Mouse (Mus musculus) stomach, embryonic 14.5 days (tissue): Measurements from ENCODE around the gene Dock10. TPM values are rescaled to one million over a fixed set of nuclear protein-coding genes. Genes with fewer than 3 reads are reported as not detected.

Experiments
- ATAC-seq: fragments of 200-750 bp; cut with Nextera tagmentation; 2 replicates; pipeline ENCODE4 v1.8.0; 2017; ENCODE audit warnings: low read depth, moderate TSS enrichment; ENCODE audit not compliant: insufficient number of reproducible peaks, insufficient read depth, low FRiP score
- H3K27ac ChIP-seq: fragments of 300-500 bp; sonication (generic); 2 replicates; pipeline ENCODE4 v1.5.1; 2014; ENCODE audit warnings: mild to moderate bottlenecking, low read length, moderate library complexity, mixed read lengths
- H3K27me3 ChIP-seq: fragments of 300-500 bp; sonication (generic); 2 replicates; pipeline ENCODE4 v1.6.1; 2014; ENCODE audit warnings: low read length, control low read depth, mixed read lengths; ENCODE audit not compliant: control insufficient read depth, insufficient read depth
- H3K36me3 ChIP-seq: fragments of 300-500 bp; sonication (generic); 2 replicates; pipeline ENCODE4 v1.6.1; 2014; ENCODE audit warnings: mild to moderate bottlenecking, control low read depth, low read length, moderate library complexity, mixed read lengths; ENCODE audit not compliant: control insufficient read depth, insufficient read depth
- H3K4me1 ChIP-seq: fragments of 300-500 bp; sonication (generic); 2 replicates; pipeline ENCODE4 v1.6.1; 2014; ENCODE audit warnings: low read length, control low read depth, mixed read lengths; ENCODE audit not compliant: control insufficient read depth, insufficient read depth
- H3K4me2 ChIP-seq: fragments of 300-500 bp; sonication (generic); replicated peaks from 2 replicates; pipeline ENCODE4 v1.6.1; 2014; ENCODE audit warnings: low read depth, low read length, control low read depth
- H3K4me3 ChIP-seq: fragments of 300-500 bp; sonication (generic); 2 replicates; pipeline ENCODE4 v1.5.1; 2014; ENCODE audit warnings: low read depth, low read length, control low read depth
- H3K9ac ChIP-seq: fragments of 300-500 bp; sonication (generic); replicated peaks from 2 replicates; pipeline ENCODE4 v1.6.1; 2014; ENCODE audit warnings: low read depth, mild to moderate bottlenecking, control low read depth, low read length, moderate library complexity, mixed read lengths
- H3K9me3 ChIP-seq: fragments of 300-500 bp; sonication (generic); 2 replicates; pipeline ENCODE4 v1.6.1; 2016; ENCODE audit warnings: low read depth, low read length, control low read depth; ENCODE audit not compliant: control insufficient read depth
- WGBS: fragments of 180-500 bp; shearing (Covaris S2); extraction: QIAGEN DNeasy Blood & Tissue Kit; methylation state at CpG from one replicate; pipeline ENCODE4 v1.1.7; 2014; 5-methylcytosine and 5-hydroxymethylcytosine counted together
- polyA plus RNA-seq: library from polyadenylated mRNA; unstranded; fragments of >200 nt; fragmentation: Nextera tagmentation; extraction: Ambion mirVana; gene quantifications from 2 replicates; pipeline ENCODE4 v1.2.1, GENCODE M21; 2014

Gene Dock10
- polyA plus RNA-seq, 1 experiment from 2014 or later: 9.4 TPM

DNA sequence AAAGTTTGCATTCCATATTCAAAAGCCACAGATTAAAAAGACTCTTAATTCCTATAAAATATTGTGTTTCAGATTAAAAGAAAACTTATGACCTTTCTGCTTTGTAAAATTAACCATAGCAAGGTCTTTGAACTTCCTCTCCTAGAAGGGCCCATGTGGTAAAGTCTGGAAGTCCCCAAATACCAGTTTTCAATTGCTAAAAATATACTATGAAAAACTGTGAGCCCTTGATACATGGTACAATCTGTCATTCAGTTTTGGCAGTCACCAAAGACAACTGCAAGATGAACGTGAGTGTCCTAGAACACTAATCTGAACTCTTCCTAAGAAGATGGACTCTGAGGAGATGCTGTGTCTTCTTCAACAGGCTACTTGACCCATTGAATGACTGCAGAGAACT, 117.0 kb downstream of the Dock10 start:
- H3K36me3 ChIP-seq: no peaks in the 10 kb centered on the region
- no peaks in the 10 kb centered on the region for H3K9me3 ChIP-seq
- H3K27ac ChIP-seq: no peak overlapping the region
- no peak for ATAC-seq
- H3K4me3 ChIP-seq: no peak overlapping the region
- no peak overlapping the region for H3K4me2 ChIP-seq
- no peak overlapping the region for H3K9ac ChIP-seq
- no peaks in the 10 kb centered on the region for H3K27me3 ChIP-seq
- WGBS: 76% methylated on average over 1 of the region's 1 CpGs
- H3K4me1 ChIP-seq: no peaks in the 10 kb centered on the region

DNA sequence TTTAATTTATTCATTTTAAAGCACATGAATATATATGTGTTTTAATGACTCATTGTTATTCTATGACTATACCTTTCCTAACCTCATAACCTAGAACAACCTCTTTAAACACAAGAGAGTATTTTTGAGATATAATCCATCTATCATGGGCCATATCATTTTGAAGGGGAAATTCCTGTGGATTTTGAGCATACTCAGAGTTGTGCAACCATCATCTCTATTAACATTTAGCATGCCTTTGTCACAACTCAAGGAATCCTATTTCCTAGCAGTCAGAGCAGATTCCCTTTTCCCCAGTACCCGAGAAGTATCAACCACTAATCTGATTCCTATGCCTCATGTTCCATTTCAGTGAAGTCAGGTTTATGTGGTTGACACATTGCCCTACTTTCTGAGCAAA, 118.8 kb downstream of the Dock10 start:
- H3K4me2 ChIP-seq: no peak overlapping the region
- H3K9ac ChIP-seq: no peak overlapping the region
- no peaks in the 10 kb centered on the region for H3K4me1 ChIP-seq
- 91% methylated on average over 1 of the region's 1 CpGs for WGBS
- H3K27me3 ChIP-seq: no peaks in the 10 kb centered on the region
- H3K27ac ChIP-seq: no peak overlapping the region
- no peaks in the 10 kb centered on the region for H3K36me3 ChIP-seq
- ATAC-seq: no peak
- no peak overlapping the region for H3K4me3 ChIP-seq
- no peaks in the 10 kb centered on the region for H3K9me3 ChIP-seq

DNA sequence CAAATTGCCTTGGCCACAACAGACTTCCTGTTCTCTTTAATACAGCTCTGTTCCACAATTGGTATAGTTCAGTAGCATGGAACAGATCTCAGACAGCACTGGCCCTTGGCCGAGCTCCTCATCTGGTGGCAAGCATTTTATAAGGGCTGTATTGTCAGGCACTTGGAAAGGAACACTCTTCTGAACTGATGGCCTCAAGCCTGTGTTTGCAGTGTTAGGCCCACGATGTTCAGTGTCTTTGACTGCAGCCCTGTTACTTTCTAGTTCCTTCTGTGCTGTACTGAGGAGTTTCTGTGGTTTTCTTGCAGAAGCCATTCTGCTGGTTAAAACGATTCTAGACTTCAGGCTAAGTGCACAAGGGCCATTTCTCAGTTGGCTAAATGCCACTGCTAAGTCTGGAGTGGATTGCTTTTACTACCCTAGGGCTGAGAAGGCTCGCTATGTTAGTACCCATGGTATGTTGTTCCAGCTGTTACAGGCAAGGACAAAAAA, 121.1 kb downstream of the Dock10 start:
- Histone ChIP-seq H3K27me3 (no peaks in the 10 kb centered on the region), H3K4me2 (no peak overlapping the region), H3K4me3 (no peak overlapping the region), H3K36me3 (no peaks in the 10 kb centered on the region), H3K4me1 (no peaks in the 10 kb centered on the region), H3K9ac (no peak overlapping the region), H3K9me3 (no peaks in the 10 kb centered on the region), H3K27ac (0 out of 2 replicates have a peak overlapping the region, but pooled peaks have one; percentile 3)
- no peak for ATAC-seq
- WGBS: 60% methylated on average over 4 of the region's 4 CpGs

DNA sequence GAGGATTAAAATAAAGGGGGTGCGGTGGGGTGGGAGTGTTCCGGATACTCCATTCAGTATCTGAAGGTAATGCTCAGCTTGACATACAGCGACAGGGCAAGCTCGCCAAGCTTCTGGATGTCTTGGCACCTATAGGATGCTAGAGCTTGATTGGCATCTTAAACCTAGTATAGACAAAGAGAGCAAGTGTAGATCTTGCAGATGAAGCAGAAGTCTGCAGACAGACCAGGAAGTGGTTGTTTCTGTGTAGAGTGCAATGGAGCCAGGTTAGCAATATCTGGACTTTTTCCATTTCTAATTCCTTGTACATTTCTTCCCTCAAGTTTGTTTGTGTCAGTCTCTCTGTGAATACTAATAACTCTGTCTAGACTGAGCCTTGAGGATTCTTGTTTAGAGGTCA, 122.5 kb downstream of the Dock10 start:
- no peaks in the 10 kb centered on the region for H3K4me1 ChIP-seq
- no peak overlapping the region for H3K9ac ChIP-seq
- no peak for ATAC-seq
- H3K9me3 ChIP-seq: no peaks in the 10 kb centered on the region
- H3K36me3 ChIP-seq: no peaks in the 10 kb centered on the region
- H3K4me2 ChIP-seq: no peak overlapping the region
- WGBS: 98% methylated on average over 4 of the region's 4 CpGs
- H3K27ac ChIP-seq: no peak overlapping the region
- no peak overlapping the region for H3K4me3 ChIP-seq
- H3K27me3 ChIP-seq: no peaks in the 10 kb centered on the region

DNA sequence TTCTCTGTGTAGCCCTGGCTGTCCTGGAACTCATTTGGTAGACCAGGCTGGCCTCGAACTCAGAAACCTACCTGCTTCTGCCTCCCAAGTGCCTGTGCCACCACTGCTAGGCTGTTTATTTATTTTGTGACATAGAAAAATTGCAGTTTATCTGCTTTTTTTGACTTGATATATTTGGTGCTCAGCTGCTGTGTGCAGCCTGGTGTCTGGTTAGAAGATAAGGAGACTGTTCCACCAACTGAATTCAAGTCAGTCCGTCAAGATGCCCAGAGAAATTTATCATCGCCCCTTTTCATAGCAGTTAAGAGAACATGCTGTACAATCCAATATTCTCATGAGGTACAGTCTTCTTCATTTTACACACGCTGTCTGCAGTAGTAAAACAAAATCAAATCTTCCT, 124.8 kb downstream of the Dock10 start:
- H3K9me3 ChIP-seq: no peaks in the 10 kb centered on the region
- no peak overlapping the region for H3K9ac ChIP-seq
- no peak overlapping the region for H3K4me3 ChIP-seq
- ATAC-seq: no peak
- H3K36me3 ChIP-seq: no peaks in the 10 kb centered on the region
- no peaks in the 10 kb centered on the region for H3K27me3 ChIP-seq
- 85% methylated on average over 4 of the region's 4 CpGs for WGBS
- no peak overlapping the region for H3K4me2 ChIP-seq
- H3K4me1 ChIP-seq: 0 out of 2 replicates have a peak, but pooled peaks cover 2% of the 10 kb centered on the region
- no peak overlapping the region for H3K27ac ChIP-seq

DNA sequence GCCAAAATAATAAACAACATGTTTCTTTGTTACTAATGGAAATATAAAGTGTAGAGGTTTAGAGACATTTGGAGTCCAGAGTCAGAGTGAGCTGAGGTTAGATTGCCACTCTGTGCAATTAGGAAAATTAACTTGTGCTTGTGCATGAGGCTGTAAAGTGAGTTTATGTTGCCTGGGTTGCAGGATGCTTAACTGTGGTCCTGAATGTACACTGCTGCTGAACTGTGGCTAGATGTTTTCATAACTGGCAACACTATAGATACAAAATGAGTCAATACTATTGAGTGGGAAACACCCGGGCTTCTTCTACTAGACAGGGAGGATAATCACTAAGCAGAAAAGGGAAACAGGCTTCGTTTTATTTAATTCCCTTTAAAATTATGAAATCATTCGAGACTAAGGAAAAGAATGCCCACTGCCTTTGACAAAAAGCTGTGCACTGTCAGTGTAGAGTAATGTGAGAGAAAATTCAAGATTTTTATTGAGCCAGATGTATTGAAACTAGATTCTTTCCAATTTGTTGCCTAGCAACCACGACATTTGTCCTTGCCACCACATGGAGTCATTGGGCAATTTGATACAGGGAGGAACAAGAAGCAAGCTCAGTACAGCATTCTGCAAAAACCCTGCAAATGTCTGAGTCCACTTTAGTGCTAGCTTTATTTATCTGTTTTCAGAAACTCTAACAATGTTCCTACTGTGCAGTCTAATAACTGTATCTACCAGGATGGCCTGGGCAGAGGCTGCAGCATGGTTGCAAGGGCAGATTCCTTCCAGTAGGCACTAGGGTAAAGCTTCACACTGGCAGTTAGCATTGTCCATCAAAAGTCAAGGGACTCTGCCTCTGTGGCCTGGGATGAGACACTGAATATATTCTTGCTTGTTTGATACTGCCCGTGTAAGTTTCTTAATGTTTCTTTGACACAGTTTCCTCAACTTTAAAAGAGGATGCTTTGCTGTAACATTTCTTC, 127.9 kb downstream of the Dock10 start:
- Histone ChIP-seq H3K4me3 (no peak overlapping the region), H3K4me2 (no peak overlapping the region), H3K27me3 (no peaks in the 10 kb centered on the region), H3K27ac (no peak overlapping the region), H3K9me3 (no peaks in the 10 kb centered on the region), H3K4me1 (0 out of 2 replicates have a peak, but pooled peaks cover 2% of the 10 kb centered on the region), H3K9ac (no peak overlapping the region), H3K36me3 (no peaks in the 10 kb centered on the region)
- ATAC-seq: no peak
- 44% methylated on average over 5 of the region's 5 CpGs for WGBS

DNA sequence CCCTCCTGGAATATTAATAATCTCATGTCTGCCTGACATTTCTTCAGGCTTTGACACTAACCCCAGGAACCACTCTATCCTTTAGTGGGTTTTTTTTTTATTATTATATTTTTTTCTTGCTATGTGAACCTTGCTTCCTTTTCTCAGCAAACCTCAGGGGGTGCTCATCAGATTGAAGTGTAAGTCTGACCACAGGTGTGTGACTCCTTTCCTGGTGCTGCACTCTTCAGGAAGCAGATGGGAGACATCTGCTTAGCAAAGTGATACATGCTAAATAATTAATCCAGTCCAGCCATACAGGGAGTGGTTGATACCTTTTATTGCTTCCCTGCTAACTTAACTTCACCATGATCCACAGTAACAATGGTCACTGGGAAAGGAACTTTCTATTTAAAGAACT, 130.3 kb downstream of the Dock10 start:
- Histone ChIP-seq H3K36me3 (no peaks in the 10 kb centered on the region), H3K4me2 (no peak overlapping the region), H3K9ac (no peak overlapping the region), H3K27ac (no peak overlapping the region), H3K4me1 (0 out of 2 replicates have a peak, but pooled peaks cover 2% of the 10 kb centered on the region), H3K27me3 (no peaks in the 10 kb centered on the region), H3K4me3 (no peak overlapping the region), H3K9me3 (no peaks in the 10 kb centered on the region)
- no peak for ATAC-seq

DNA sequence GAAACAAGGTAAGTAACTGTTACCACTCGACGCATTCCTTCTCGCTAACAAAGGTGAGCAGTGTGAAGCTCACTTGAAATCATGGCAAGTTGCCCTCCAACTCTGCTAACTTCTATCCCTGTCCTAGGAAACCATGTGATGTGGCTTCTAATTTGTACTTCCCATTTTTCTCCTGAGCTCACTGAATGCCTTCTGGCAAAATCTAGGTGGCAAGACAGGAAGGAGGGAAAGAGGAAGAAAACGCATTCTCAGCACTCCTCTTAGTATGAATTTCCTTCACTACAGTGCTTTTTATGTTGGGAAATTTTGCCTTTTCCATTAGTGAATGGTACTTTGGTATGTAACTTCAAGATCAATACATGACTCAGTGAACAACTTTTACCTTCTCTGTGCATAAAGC, 131.5 kb downstream of the Dock10 start:
- ATAC-seq: no peak
- Histone ChIP-seq H3K27me3 (no peaks in the 10 kb centered on the region), H3K4me2 (no peak overlapping the region), H3K4me1 (0 out of 2 replicates have a peak, but pooled peaks cover 2% of the 10 kb centered on the region), H3K27ac (no peak overlapping the region), H3K9ac (no peak overlapping the region), H3K9me3 (no peaks in the 10 kb centered on the region), H3K36me3 (no peaks in the 10 kb centered on the region), H3K4me3 (no peak overlapping the region)
- WGBS: 89% methylated on average over 4 of the region's 4 CpGs
